Mouse (Mus musculus) liver, embryonic 14.5 days (tissue): ENCODE results near the gene Rap1gap2. TPM values are rescaled to one million over a fixed set of nuclear protein-coding genes. Genes with fewer than 3 reads are reported as not detected.
A peak's percentile ranks its signal among the peaks of the same experiment; 100 is the strongest.

Experiments
- ATAC-seq: fragments of 200-750 bp; cut with Nextera tagmentation; 2 replicates; pipeline ENCODE4 v1.8.0; 2017; ENCODE audit warnings: moderate number of reproducible peaks, mild to moderate bottlenecking, moderate library complexity; ENCODE audit not compliant: insufficient read depth
- DNase-seq, 3 experiments: peaks; one replicate each; pipeline ENCODE4 v3.0.0-alpha.2; 2012 to 2013; ENCODE audit warnings: low read depth in 3 of 3, low spot score in 3 of 3
- H3K27ac ChIP-seq: fragments of 300-500 bp; sonication (generic); 2 replicates; pipeline ENCODE4 v1.5.1; 2014; ENCODE audit warnings: moderate library complexity, mild to moderate bottlenecking, control low read depth, inconsistent platforms
- H3K27me3 ChIP-seq: fragments of 300-500 bp; sonication (generic); 2 replicates; pipeline ENCODE4 v1.6.1; 2014; ENCODE audit warnings: mild to moderate bottlenecking, low read length, moderate library complexity; ENCODE audit not compliant: control insufficient read depth, insufficient read depth
- H3K36me3 ChIP-seq: fragments of 300-500 bp; sonication (generic); replicated peaks from 2 replicates; pipeline ENCODE4 v1.6.1; 2014; ENCODE audit warnings: low read depth; ENCODE audit not compliant: control insufficient read depth, insufficient read depth
- H3K4me1 ChIP-seq, 2 experiments: fragments of 200-500 bp in 1 of 2; fragments of 300-500 bp in 1 of 2; sonication (generic) in 1 of 2; replicated peaks; 2 replicates each; pipeline ENCODE4 v1.6.1; 2012 to 2014; ENCODE audit warnings: antibody characterized with exemption in 1 of 2, inconsistent platforms in 1 of 2, low read length in 1 of 2; ENCODE audit not compliant: control insufficient read depth in 2 of 2, insufficient read depth in 2 of 2
- H3K4me2 ChIP-seq: fragments of 300-500 bp; sonication (generic); 2 replicates; pipeline ENCODE4 v1.6.1; 2014; ENCODE audit warnings: low read depth, mild to moderate bottlenecking, control low read depth, moderate library complexity
- H3K4me3 ChIP-seq, 2 experiments: fragments of 200-500 bp in 1 of 2; fragments of 300-500 bp in 1 of 2; sonication (generic) in 1 of 2; 2 replicates each; pipeline ENCODE4 v1.5.1; 2012 to 2014; ENCODE audit warnings: low read depth in 2 of 2, low read length in 2 of 2, mild to moderate bottlenecking in 2 of 2, control low read depth in 1 of 2, inconsistent platforms in 1 of 2, moderate library complexity in 1 of 2; ENCODE audit not compliant: insufficient read depth in 1 of 2
- H3K9ac ChIP-seq: fragments of 300-500 bp; sonication (generic); replicated peaks from 2 replicates; pipeline ENCODE4 v1.6.1; 2014; ENCODE audit warnings: mild to moderate bottlenecking, control low read depth, moderate library complexity
- H3K9me3 ChIP-seq: fragments of 300-500 bp; sonication (generic); 2 replicates; pipeline ENCODE4 v1.6.1; 2016; ENCODE audit warnings: low read length, mixed read lengths; ENCODE audit not compliant: control insufficient read depth
- CTCF ChIP-seq: IDR thresholded peaks from 2 replicates; pipeline ENCODE4 v1.5.1; 2016; ENCODE audit warnings: antibody characterized with exemption, low read depth, control low read depth
- EP300 ChIP-seq: IDR thresholded peaks from 2 replicates; pipeline ENCODE4 v1.6.1; 2016; ENCODE audit warnings: antibody characterized with exemption, low read depth
- WGBS: fragments of 180-500 bp; shearing (Covaris S2); extraction: QIAGEN DNeasy Blood & Tissue Kit; methylation state at CpG from one replicate; pipeline ENCODE4 v1.1.7; 2014; ENCODE audit not compliant: insufficient replicate concordance; 5-methylcytosine and 5-hydroxymethylcytosine counted together
- polyA plus RNA-seq, 2 experiments: library from polyadenylated mRNA; depleted of rRNA in 1 of 2; stranded (reverse) in 1 of 2; unstranded in 1 of 2; fragments of >200 nt; fragmentation: Nextera tagmentation in 1 of 2; extraction: Ambion mirVana in 1 of 2; gene quantifications; 2 replicates each; pipeline versions ENCODE4 v1.2.1 to v1.2.3; 2012 to 2014

Rap1gap2 gene
- polyA plus RNA-seq, 2 experiments: 0.56 to 0.98 TPM

DNA sequence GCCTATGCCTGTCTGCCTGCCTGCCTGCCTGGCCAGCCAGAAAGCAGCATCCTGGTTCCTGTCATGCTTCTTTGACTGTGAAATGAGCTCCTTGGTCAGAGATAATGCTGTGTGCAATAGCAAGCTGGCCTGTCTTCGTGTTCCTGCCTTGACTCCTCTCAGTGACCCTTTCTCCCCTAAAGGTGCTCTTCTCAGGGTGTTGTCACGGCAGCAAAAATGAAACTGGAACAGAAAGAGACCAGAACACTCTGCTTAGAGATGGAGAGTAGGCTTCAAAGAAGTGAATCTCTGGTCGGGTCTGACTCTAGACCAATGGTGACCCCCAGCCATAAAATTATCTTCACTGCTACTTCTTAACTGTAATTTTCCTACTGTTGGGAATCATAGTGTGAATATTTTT is 42.7 kb downstream of the Rap1gap2 start:
- no peak for TF ChIP-seq CTCF
- no peak for TF ChIP-seq EP300
- H3K9me3 ChIP-seq: no peaks in the 10 kb centered on the region
- H3K27me3 ChIP-seq: no peaks in the 10 kb centered on the region
- H3K9ac ChIP-seq: no peak overlapping the region; the same call in 1 of the 2 replicates
- no peak overlapping the region for H3K27ac ChIP-seq
- DNase-seq (no peak), ATAC-seq (no peak)
- no peaks in the 10 kb centered on the region for H3K36me3 ChIP-seq
- no peak overlapping the region for H3K4me2 ChIP-seq
- peaks cover 20 to 38% of the 10 kb centered on the region in 2 experiments for H3K4me1 ChIP-seq
- WGBS: 62% methylated on average over 3 of the region's 3 CpGs
- H3K4me3 ChIP-seq: no peak overlapping the region

DNA sequence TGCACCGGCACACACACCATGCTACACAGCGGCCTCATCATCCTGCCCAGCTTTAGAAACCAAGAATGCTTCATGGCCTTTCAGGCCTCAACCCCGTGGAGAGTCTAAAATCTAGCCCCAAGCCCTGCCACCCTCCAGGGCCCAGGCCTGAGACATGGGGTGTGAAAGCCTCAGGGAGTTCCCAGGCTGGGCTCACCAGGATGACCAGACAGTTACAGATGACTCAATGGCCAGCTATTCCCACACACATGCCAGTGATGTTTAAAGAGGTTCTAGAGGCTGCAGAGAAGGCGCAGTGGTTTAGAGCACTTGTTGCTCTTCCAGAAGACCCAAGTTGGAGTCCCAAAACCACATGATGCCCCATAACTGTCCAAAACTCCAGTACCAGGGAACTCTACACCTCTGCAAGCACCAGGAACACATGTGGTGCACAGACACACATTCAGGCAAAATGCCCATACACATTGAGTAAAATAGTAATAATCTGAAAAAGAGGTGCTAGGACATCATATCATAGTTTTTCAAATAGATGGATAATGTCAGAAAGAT is 44.3 kb downstream of the Rap1gap2 start:
- no peaks in the 10 kb centered on the region for H3K36me3 ChIP-seq
- no peak overlapping the region for H3K27ac ChIP-seq
- ATAC-seq (no peak), DNase-seq (no peak)
- TF ChIP-seq EP300: no peak
- no peak for TF ChIP-seq CTCF
- H3K4me1 ChIP-seq: peaks cover 5 to 24% of the 10 kb centered on the region in 2 experiments
- H3K4me2 ChIP-seq: no peak overlapping the region
- no peak overlapping the region for H3K9ac ChIP-seq
- no peak overlapping the region for H3K4me3 ChIP-seq
- no peaks in the 10 kb centered on the region for H3K27me3 ChIP-seq
- 78% methylated on average over 4 of the region's 4 CpGs for WGBS
- no peaks in the 10 kb centered on the region for H3K9me3 ChIP-seq

DNA sequence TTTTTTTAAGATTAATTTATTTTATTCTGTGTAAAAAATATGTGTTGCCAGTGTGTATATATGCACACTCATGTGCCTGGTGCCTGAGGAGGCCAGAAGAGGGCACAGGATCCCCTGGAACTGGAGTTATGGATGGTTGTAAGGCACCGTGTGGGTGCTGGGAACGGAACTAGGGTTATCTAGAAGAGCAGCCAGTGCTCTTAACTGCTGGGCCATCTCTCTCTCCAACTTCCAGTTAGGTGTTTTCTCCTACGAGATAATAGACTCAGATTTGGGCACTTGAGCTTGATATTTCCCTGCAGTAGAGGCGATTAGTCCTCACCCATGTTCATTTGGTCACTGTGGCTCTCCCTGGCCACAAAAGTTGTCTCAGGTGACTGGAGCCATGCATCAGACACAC is 49.3 kb downstream of the Rap1gap2 start:
- H3K4me3 ChIP-seq: no peak overlapping the region
- ATAC-seq: no peak
- DNase-seq: no peak
- H3K27me3 ChIP-seq: no peaks in the 10 kb centered on the region
- no peak overlapping the region for H3K4me2 ChIP-seq
- no peaks in the 10 kb centered on the region for H3K9me3 ChIP-seq
- TF ChIP-seq CTCF: no peak
- TF ChIP-seq EP300: no peak
- H3K9ac ChIP-seq: no peak overlapping the region
- H3K36me3 ChIP-seq: no peaks in the 10 kb centered on the region
- H3K27ac ChIP-seq: no peak overlapping the region
- 61% methylated on average over 4 of the region's 4 CpGs for WGBS
- H3K4me1 ChIP-seq: peaks cover 26 to 37% of the 10 kb centered on the region in 2 experiments

DNA sequence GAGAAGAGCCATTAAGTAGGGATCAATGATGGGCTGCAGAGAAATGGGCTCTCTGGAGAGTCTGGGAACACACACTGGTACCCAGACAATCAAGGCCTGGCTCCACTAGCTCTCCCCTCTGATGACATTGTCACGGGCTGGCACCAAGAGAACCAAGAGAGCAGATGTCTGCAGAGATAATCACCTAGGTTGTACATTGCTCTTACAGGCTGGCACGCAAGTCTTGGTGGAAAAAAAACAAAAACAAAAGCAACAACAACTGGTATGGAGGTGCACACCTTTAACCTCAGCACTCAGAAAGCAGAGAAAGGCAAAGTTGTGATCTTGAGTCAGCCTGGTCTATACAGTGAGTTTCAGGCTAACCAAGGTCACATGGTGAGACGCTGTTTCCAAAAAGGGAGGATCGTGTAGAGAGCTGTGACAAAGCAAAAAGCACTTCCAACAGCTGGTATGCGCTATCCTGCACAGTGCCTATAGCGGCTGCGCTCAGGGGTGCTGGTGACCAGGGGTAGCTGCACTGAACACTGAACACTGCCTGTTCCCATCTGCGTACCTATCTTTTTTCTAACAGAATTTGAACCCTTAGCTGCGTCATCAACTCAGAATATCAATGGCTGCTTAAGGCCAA is 50.0 kb downstream of the Rap1gap2 start:
- H3K36me3 ChIP-seq: no peaks in the 10 kb centered on the region
- H3K9ac ChIP-seq: no peak overlapping the region; the same call in 1 of the 2 replicates
- H3K9me3 ChIP-seq: no peaks in the 10 kb centered on the region
- peaks cover 33 to 44% of the 10 kb centered on the region in 2 experiments for H3K4me1 ChIP-seq
- peak overlapping the region; percentile 21 for H3K27ac ChIP-seq
- peak overlapping the region; percentile 37 for H3K4me2 ChIP-seq
- TF ChIP-seq CTCF (no peak), EP300 (peak; percentile 45; the same call in 1 of the 2 replicates)
- WGBS: 43% methylated on average over 9 of the region's 9 CpGs
- no peak overlapping the region for H3K4me3 ChIP-seq
- no peaks in the 10 kb centered on the region for H3K27me3 ChIP-seq
- ATAC-seq (peak; percentile 79), DNase-seq (no peak)

DNA sequence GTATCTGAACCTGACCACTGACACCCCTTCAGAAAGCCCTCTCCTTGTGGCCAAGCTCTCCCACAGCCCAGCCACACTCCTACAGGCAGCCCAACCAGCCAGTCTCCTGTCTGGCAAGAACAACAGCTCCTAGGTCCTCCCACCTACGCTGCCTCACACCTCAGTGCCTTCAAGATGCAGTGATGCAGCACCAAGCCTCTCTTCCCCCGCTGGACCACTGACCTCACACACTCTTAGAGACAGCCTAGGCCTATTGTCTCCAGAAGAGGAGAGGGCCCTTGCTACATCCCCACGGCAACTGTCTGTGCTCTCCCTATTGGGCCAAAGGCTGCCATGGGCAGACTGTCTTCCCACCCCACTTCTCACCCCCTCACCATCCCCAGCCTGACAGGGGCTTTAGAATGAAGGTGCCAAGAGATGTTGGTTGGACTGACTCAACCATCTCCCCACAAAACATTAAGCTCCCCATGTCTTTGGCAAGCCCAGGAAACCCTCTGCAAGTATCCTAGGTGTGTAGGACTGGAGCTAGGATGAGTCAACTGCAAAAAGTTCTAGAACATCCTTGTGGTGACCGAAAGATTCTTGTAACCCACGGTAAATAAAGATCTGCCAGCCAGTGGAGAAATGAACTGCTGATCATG is 50.8 kb downstream of the Rap1gap2 start:
- Histone ChIP-seq H3K9me3 (no peaks in the 10 kb centered on the region), H3K4me1 (peaks cover 41 to 48% of the 10 kb centered on the region in 2 experiments), H3K27me3 (no peaks in the 10 kb centered on the region), H3K36me3 (no peaks in the 10 kb centered on the region), H3K27ac (peak overlapping the region; percentile 21; the same call in 1 of the 2 replicates), H3K9ac (no peak overlapping the region), H3K4me2 (no peak overlapping the region), H3K4me3 (no peak overlapping the region)
- ATAC-seq (no peak), DNase-seq (no peak)
- TF ChIP-seq EP300: no peak
- no peak for TF ChIP-seq CTCF
- 81% methylated on average over 5 of the region's 5 CpGs for WGBS
